Mouse (Mus musculus) liver, embryonic 14.5 days (tissue): ENCODE data around the gene Cers2.

Source experiments
- CTCF ChIP-seq: IDR thresholded peaks from 2 replicates; pipeline ENCODE4 v1.5.1; 2016; ENCODE audit warnings: antibody characterized with exemption, low read depth, control low read depth
- EP300 ChIP-seq: IDR thresholded peaks from 2 replicates; pipeline ENCODE4 v1.6.1; 2016; ENCODE audit warnings: antibody characterized with exemption, low read depth

DNA sequence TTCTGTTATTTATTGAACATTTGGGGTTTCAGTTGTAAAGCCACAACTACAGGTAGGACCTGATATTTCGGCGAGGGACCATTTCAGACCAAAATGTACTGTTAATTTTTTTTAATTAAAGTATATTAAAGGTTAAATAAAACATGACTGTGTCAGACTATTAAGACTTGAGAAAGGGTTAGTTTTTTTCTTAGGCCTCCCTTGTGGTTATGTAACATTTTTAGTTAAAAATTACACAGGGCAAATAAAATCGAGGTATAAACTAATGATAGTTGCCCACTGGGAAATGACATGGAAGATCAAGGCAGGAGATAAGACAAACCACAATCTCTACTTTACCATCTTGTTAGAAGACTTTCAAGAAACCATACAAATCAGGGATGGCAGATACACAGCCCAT, 8.8 kb downstream of the Cers2 start:
- TF ChIP-seq CTCF, result no peak
- TF ChIP-seq EP300, result no peak
